Mouse (Mus musculus): ENCODE results near the gene Ptpn21. TPM values are rescaled to one million over a fixed set of nuclear protein-coding genes. Genes with fewer than 3 reads are reported as not detected.

The Ptpn21 gene
- polyA plus RNA-seq, 1 experiment from 2014 or later: 4.9 TPM

DNA sequence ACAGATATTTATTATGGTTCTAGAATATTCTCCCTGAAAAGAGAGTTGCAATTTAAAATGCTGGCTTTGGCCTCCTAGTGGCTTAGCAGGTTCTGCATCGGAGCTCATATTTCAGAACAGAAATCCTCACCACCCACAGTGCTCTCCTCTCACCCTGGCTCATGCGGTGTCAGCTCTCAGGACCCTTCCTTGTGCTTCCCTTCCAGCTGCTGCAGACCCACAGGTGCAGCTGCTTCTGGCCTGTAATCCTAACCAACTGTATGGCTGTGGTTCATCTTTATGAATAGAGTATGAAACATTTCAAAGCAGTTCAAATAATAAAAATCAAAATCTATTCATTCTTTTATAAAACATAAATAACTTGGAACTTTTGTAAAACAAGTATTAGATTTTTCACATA is 80.3 kb downstream of the Ptpn21 start:
- WGBS: 75% methylated on average over 2 of the region's 2 CpGs
- Histone ChIP-seq H3K27ac (no peak overlapping the region), H3K9ac (no peak overlapping the region), H3K4me2 (replicated peaks) (no peak overlapping the region), H3K36me3 (replicated peaks; ENCODE audit: control insufficient read depth, insufficient read depth) (peaks cover 27% of the 10 kb centered on the region), H3K4me1 (replicated peaks; ENCODE audit: control insufficient read depth, insufficient read depth, low read length) (no peaks in the 10 kb centered on the region), H3K27me3 (ENCODE audit: control insufficient read depth, insufficient read depth, low read length) (no peaks in the 10 kb centered on the region), H3K4me3 (replicated peaks; ENCODE audit: low read length) (no peak overlapping the region), H3K9me3 (ENCODE audit: control insufficient read depth, low read length) (peaks cover 5% of the 10 kb centered on the region; the same call in 1 of the 2 replicates)
- DNase-seq (ENCODE audit: low spot score) (no peak), ATAC-seq (ENCODE audit: low FRiP score) (no peak)

GRCm38 (mm10) chr12:98644852-98645251 is 92.4 kb downstream of the Ptpn21 start:
- Histone ChIP-seq H3K4me2 (replicated peaks) (no peak overlapping the region), H3K27me3 (ENCODE audit: control insufficient read depth, insufficient read depth, low read length) (no peaks in the 10 kb centered on the region), H3K4me3 (replicated peaks; ENCODE audit: low read length) (no peak overlapping the region), H3K27ac (no peak overlapping the region), H3K9me3 (ENCODE audit: control insufficient read depth, low read length) (no peaks in the 10 kb centered on the region), H3K9ac (no peak overlapping the region), H3K4me1 (replicated peaks; ENCODE audit: control insufficient read depth, insufficient read depth, low read length) (no peaks in the 10 kb centered on the region), H3K36me3 (replicated peaks; ENCODE audit: control insufficient read depth, insufficient read depth) (peaks cover 18% of the 10 kb centered on the region)
- no peak for DNase-seq (ENCODE audit: low spot score)
- no peak for ATAC-seq (ENCODE audit: low FRiP score)

DNA sequence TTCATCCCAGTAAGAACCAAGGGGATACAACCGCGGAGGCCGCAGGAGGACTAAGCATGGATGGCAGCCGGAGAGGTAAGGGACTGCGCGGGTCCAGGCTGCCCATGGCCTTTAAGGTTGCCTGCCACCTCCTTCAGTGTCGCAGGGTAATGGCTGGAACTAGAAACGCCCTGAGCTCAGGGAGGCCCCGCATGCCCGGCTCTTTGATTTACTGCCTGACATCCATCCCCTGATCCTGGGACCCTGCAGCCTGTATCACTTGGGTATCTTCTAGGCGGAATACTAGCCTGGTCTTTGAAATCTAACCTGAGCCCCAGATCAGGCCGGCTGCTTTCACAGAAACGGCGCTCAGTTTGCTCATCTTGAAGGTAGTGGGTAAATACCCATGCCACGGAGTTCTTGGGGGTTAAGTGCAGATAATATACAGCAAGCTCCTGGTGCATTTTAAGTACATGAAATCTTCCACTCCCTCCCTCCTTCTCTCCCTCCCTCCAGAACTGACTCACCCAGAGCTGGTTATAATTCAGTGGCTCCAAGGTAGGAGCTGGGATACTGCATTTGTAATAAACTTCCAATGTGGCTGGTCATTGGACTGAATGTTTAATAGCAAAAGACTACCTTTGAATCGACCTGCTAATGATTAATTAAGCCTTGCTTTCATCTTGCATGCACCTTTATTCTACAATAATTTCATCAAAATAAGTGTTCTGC is 108.8 kb downstream of the Ptpn21 start:
- DNase-seq (ENCODE audit: low spot score) (no peak), ATAC-seq (ENCODE audit: low FRiP score) (peak; percentile 89)
- peaks cover 9% of the 10 kb centered on the region for H3K36me3 ChIP-seq (replicated peaks; ENCODE audit: control insufficient read depth, insufficient read depth)
- H3K27me3 ChIP-seq (ENCODE audit: control insufficient read depth, insufficient read depth, low read length): no peaks in the 10 kb centered on the region
- H3K9ac ChIP-seq: peak overlapping the region; percentile 82
- H3K4me3 ChIP-seq (replicated peaks; ENCODE audit: low read length): peak overlapping the region; percentile 53
- H3K9me3 ChIP-seq (ENCODE audit: control insufficient read depth, low read length): 0 out of 2 replicates have a peak, but pooled peaks cover 3% of the 10 kb centered on the region
- H3K4me1 ChIP-seq (replicated peaks; ENCODE audit: control insufficient read depth, insufficient read depth, low read length): peaks cover 6% of the 10 kb centered on the region
- 3% methylated on average over 16 of the region's 16 CpGs for WGBS
- H3K4me2 ChIP-seq (replicated peaks): peak overlapping the region; percentile 54
- H3K27ac ChIP-seq: peak overlapping the region; percentile 51; the same call in 1 of the 2 replicates

GRCm38 (mm10) chr12:98627392-98628259 is 109.6 kb downstream of the Ptpn21 start, which contains the start of gene Spata7:
Gene Spata7 (plus strand): TSS chr12:98628157.
- peaks cover 6% of the 10 kb centered on the region for H3K4me1 ChIP-seq (replicated peaks; ENCODE audit: control insufficient read depth, insufficient read depth, low read length)
- H3K27me3 ChIP-seq (ENCODE audit: control insufficient read depth, insufficient read depth, low read length): no peaks in the 10 kb centered on the region
- peak; percentile 93 for ATAC-seq (ENCODE audit: low FRiP score)
- 4% methylated on average over 32 of the region's 32 CpGs for WGBS
- 0 out of 2 replicates have a peak, but pooled peaks cover 3% of the 10 kb centered on the region for H3K9me3 ChIP-seq (ENCODE audit: control insufficient read depth, low read length)
- H3K36me3 ChIP-seq (replicated peaks; ENCODE audit: control insufficient read depth, insufficient read depth): peaks cover 3% of the 10 kb centered on the region
- H3K4me2 ChIP-seq (replicated peaks): peak within 1 kb of the TSS; percentile 54
- peak within 1 kb of the TSS; percentile 53 for H3K4me3 ChIP-seq (replicated peaks; ENCODE audit: low read length)
- peak within 1 kb of the TSS; percentile 82 for H3K9ac ChIP-seq
- peak within 1 kb of the TSS; percentile 51; the same call in 1 of the 2 replicates for H3K27ac ChIP-seq
- peak; percentile 82 for DNase-seq (ENCODE audit: low spot score)

Other genes with a start within 250 kb of the Ptpn21 start
- gene Kcnk10, start 159.1 kb downstream of the Ptpn21 start, polyA plus RNA-seq (2014; fragmentation: Nextera tagmentation; extraction: Ambion mirVana): 39.7 and 48.1 TPM in 2 replicates
- 29.3 and 29.9 TPM in 2 replicates for gene Spata7, start 109.2 kb downstream of the Ptpn21 start, polyA plus RNA-seq (2014; fragmentation: Nextera tagmentation; extraction: Ambion mirVana)
- gene Zc3h14, start 9.6 kb upstream of the Ptpn21 start, polyA plus RNA-seq (2014; fragmentation: Nextera tagmentation; extraction: Ambion mirVana): 120 and 123 TPM in 2 replicates
- 14.3 and 18.7 TPM in 2 replicates for gene Eml5, start 164.1 kb upstream of the Ptpn21 start, polyA plus RNA-seq (2014; fragmentation: Nextera tagmentation; extraction: Ambion mirVana)
- 31.4 and 33.3 TPM in 2 replicates for gene Ttc8, start 183.2 kb upstream of the Ptpn21 start, polyA plus RNA-seq (2014; fragmentation: Nextera tagmentation; extraction: Ambion mirVana)